Mouse (Mus musculus) stomach, embryonic 14.5 days (tissue): ENCODE results near the gene Pycr2. TPM values are rescaled to one million over a fixed set of nuclear protein-coding genes. Genes with fewer than 3 reads are reported as not detected.
"Not testable (repeated sequence)": the region's sequence is repeated elsewhere in the genome, so short reads cannot be mapped to it uniquely, and the experiment has no call there.

ENCODE experiments used
- ATAC-seq: fragments of 200-750 bp; cut with Nextera tagmentation; 2 replicates; pipeline ENCODE4 v1.8.0; 2017; ENCODE audit warnings: low read depth, moderate TSS enrichment; ENCODE audit not compliant: insufficient number of reproducible peaks, insufficient read depth, low FRiP score
- H3K27ac ChIP-seq: fragments of 300-500 bp; sonication (generic); 2 replicates; pipeline ENCODE4 v1.5.1; 2014; ENCODE audit warnings: mild to moderate bottlenecking, low read length, moderate library complexity, mixed read lengths
- H3K27me3 ChIP-seq: fragments of 300-500 bp; sonication (generic); 2 replicates; pipeline ENCODE4 v1.6.1; 2014; ENCODE audit warnings: low read length, control low read depth, mixed read lengths; ENCODE audit not compliant: control insufficient read depth, insufficient read depth
- H3K36me3 ChIP-seq: fragments of 300-500 bp; sonication (generic); 2 replicates; pipeline ENCODE4 v1.6.1; 2014; ENCODE audit warnings: mild to moderate bottlenecking, control low read depth, low read length, moderate library complexity, mixed read lengths; ENCODE audit not compliant: control insufficient read depth, insufficient read depth
- H3K4me1 ChIP-seq: fragments of 300-500 bp; sonication (generic); 2 replicates; pipeline ENCODE4 v1.6.1; 2014; ENCODE audit warnings: low read length, control low read depth, mixed read lengths; ENCODE audit not compliant: control insufficient read depth, insufficient read depth
- H3K4me2 ChIP-seq: fragments of 300-500 bp; sonication (generic); replicated peaks from 2 replicates; pipeline ENCODE4 v1.6.1; 2014; ENCODE audit warnings: low read depth, low read length, control low read depth
- H3K4me3 ChIP-seq: fragments of 300-500 bp; sonication (generic); 2 replicates; pipeline ENCODE4 v1.5.1; 2014; ENCODE audit warnings: low read depth, low read length, control low read depth
- H3K9ac ChIP-seq: fragments of 300-500 bp; sonication (generic); replicated peaks from 2 replicates; pipeline ENCODE4 v1.6.1; 2014; ENCODE audit warnings: low read depth, mild to moderate bottlenecking, control low read depth, low read length, moderate library complexity, mixed read lengths
- H3K9me3 ChIP-seq: fragments of 300-500 bp; sonication (generic); 2 replicates; pipeline ENCODE4 v1.6.1; 2016; ENCODE audit warnings: low read depth, low read length, control low read depth; ENCODE audit not compliant: control insufficient read depth
- WGBS: fragments of 180-500 bp; shearing (Covaris S2); extraction: QIAGEN DNeasy Blood & Tissue Kit; methylation state at CpG from one replicate; pipeline ENCODE4 v1.1.7; 2014; 5-methylcytosine and 5-hydroxymethylcytosine counted together
- polyA plus RNA-seq: library from polyadenylated mRNA; unstranded; fragments of >200 nt; fragmentation: Nextera tagmentation; extraction: Ambion mirVana; gene quantifications from 2 replicates; pipeline ENCODE4 v1.2.1, GENCODE M21; 2014

Gene Pycr2
- polyA plus RNA-seq, 1 experiment from 2014 or later: 86.0 TPM

DNA sequence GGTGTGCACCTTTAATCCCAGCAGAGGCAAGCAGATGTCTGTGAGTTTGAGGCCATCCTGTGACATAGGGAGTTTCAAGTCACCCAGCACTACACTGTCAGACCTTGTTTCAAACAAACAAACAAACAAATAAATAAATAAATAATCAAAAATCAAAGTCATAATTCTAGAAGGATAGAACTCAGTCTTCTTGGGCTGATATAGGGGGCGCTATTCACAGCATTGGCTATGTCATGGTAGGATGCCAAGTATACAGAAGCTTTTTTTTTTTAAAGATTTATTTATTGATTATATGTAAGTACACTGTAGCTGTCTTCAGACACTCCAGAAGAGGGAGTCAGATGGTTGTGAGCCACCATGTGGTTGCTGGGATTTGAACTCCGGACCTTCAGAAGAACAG, 34.7 kb downstream of the Pycr2 start:
- ATAC-seq, H3K27ac ChIP-seq, H3K4me2 ChIP-seq, H3K4me3 ChIP-seq, H3K36me3 ChIP-seq, H3K9ac ChIP-seq, H3K9me3 ChIP-seq: not testable (repeated sequence)
- H3K27me3 ChIP-seq: peaks cover 11% of the 10 kb centered on the region
- peaks cover 13% of the 10 kb centered on the region for H3K4me1 ChIP-seq
- 77% methylated on average over 2 of the region's 2 CpGs for WGBS

DNA sequence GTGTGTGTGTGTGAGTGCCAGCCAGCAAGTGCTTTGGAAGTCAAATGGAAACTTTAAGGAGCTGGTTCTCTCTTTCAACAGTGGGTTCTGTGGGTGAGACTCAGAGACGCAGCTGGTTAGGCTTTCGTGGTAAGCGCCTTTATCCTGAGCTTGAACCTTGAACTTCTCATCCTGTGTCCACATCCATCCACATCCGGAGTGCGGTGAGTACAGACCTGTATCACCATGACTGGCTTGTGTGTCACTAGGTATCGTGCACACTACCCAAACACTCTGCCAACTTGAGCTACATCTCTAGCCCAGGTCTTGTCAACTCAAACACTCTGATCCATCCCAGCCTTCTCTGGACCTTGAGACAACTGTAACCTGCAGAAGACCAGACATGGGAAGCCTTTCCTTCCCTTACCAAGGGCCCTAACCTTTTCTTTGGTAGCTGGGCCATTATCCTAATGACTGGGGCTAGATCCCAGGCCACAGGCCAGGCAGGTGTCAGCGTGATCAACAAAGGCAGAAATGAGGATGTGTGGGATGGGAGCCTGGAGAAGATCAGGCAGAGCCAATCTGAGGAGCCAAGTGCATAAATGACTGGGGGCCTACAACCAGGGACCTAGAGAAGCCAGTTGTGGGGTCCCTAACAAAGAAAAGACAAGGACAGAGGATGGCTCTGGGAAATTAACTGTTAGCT, 36.8 kb downstream of the Pycr2 start:
- ATAC-seq: no peak
- Histone ChIP-seq H3K27ac (no peak overlapping the region), H3K9ac (no peak overlapping the region), H3K27me3 (no peaks in the 10 kb centered on the region; the same call in 1 of the 2 replicates), H3K9me3 (no peaks in the 10 kb centered on the region), H3K4me1 (peaks cover 23% of the 10 kb centered on the region), H3K4me2 (peak overlapping the region; percentile 93), H3K4me3 (peak overlapping the region; percentile 87; the same call in 1 of the 2 replicates), H3K36me3 (no peaks in the 10 kb centered on the region)
- 81% methylated on average over 7 of the region's 7 CpGs for WGBS

DNA sequence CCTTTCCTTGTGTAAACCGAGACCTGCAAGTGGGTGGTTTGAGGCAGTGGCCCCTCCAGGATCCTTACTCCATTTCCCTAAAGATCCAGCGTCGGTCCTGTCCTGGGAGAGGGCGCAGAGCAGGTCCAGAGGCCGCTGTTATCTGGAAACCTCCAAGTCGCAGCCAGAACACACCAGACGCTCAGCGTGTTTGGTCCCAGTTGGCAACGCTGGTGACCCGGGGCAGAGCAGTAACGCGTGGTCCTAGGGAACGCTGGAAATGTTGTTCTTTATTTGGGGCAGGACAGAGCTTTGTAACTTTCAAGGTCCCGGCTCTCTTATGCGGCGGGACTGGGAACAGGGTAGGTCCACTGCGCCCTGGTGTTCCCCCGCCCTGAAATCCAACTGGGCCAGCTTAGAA, 37.6 kb downstream of the Pycr2 start:
- H3K27ac ChIP-seq: peak overlapping the region; percentile 86
- H3K4me2 ChIP-seq: peak overlapping the region; percentile 93
- 4% methylated on average over 18 of the region's 18 CpGs for WGBS
- H3K9ac ChIP-seq: peak overlapping the region; percentile 69
- ATAC-seq: peak; percentile 0; the same call in 1 of the 2 replicates
- H3K36me3 ChIP-seq: no peaks in the 10 kb centered on the region
- peak overlapping the region; percentile 87 for H3K4me3 ChIP-seq
- H3K4me1 ChIP-seq: peaks cover 27% of the 10 kb centered on the region
- H3K9me3 ChIP-seq: no peaks in the 10 kb centered on the region
- H3K27me3 ChIP-seq: no peaks in the 10 kb centered on the region; the same call in 1 of the 2 replicates

DNA sequence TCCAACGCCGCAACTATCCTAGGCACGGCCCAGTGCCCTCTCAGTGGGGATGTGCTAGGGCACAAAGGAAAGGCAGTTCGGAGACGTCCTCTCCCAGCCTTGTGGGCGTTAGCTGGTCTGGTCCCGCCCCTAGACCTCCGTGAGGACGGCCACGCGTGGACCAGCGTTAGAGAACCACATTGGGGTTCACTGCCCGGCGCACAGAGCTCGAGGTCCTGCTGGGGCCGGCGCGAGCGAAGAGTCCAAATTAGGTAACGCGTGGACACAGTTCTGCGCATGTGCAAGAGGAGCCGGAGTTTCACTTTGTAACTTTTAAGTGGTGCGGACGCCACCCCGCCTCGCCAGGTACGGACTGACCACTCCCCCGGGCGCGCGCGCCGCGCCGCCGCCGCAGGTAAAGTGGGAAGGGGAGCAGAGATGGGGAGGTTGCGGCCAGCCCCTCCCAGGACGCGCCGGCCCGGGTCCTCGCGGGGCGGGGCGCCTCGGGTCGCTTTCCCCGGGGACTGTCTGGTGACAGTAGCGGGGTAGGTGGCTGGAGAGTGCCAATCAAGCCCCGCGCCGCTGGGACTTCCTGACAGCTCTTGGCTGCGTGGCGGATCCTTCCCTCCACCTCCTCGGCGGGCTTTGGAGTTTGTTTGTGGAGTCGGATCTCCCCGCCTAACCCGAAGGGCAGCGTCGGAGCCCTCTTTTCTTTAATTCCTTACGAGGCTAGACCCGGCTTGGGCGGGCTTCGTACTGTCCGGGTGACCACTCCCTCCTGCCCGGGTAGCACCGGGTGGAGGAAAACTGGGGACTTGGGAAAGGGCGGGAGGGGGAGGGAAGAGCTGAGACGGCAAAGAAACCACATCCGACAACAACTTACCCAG, 38.3 kb downstream of the Pycr2 start, which contains the start of gene Tmem63a:
TSS of gene Tmem63a (plus strand) at position 179 of the 866 bp plus-strand sequence.
- ATAC-seq: peak; percentile 51
- H3K27ac ChIP-seq: peak within 1 kb of the TSS; percentile 86
- peaks cover 4% of the 10 kb centered on the region; the same call in 1 of the 2 replicates for H3K36me3 ChIP-seq
- H3K4me1 ChIP-seq: peaks cover 27% of the 10 kb centered on the region
- WGBS: under 1% methylated on average over 73 of the region's 73 CpGs
- peak within 1 kb of the TSS; percentile 93 for H3K4me2 ChIP-seq
- no peaks in the 10 kb centered on the region for H3K9me3 ChIP-seq
- H3K4me3 ChIP-seq: peak within 1 kb of the TSS; percentile 87
- peak within 1 kb of the TSS; percentile 69 for H3K9ac ChIP-seq
- no peaks in the 10 kb centered on the region; the same call in 1 of the 2 replicates for H3K27me3 ChIP-seq

DNA sequence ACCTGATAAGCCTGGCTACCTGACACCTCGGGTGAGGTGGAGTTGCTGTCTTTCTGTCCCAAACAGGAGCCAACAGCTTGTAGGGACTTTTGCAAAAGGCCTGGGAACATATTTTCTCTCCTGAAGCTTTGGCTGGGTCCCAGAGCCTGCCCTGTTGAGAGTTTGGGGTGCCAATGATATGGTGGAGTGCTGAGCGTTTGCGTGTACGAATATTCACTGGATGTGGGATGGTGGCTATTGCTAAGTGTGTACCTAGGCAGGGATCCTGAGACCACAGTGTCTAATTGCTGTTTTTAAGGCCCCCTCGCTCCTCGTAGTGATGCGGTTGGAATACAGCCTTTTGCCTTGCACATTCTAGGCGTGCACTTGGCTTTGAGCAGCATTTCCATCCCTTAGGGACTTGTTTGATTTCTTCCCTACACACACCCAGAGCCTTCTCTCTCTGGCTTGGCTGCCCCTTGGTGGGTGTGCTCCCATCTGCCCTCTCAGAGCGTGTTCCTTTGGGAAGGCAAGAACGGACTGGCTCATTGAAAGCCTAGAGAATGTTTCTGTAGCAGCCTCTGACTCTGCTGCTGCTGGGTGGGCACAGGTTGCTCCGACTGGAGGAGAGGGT, 39.0 kb downstream of the Pycr2 start:
- Histone ChIP-seq H3K9me3 (no peaks in the 10 kb centered on the region), H3K9ac (peak overlapping the region; percentile 69; the same call in 1 of the 2 replicates), H3K36me3 (peaks cover 7% of the 10 kb centered on the region; the same call in 1 of the 2 replicates), H3K4me1 (peaks cover 27% of the 10 kb centered on the region), H3K4me2 (peak overlapping the region; percentile 93), H3K27me3 (no peaks in the 10 kb centered on the region; the same call in 1 of the 2 replicates), H3K27ac (peak overlapping the region; percentile 86), H3K4me3 (peak overlapping the region; percentile 87)
- ATAC-seq: no peak
- 52% methylated on average over 11 of the region's 11 CpGs for WGBS

DNA sequence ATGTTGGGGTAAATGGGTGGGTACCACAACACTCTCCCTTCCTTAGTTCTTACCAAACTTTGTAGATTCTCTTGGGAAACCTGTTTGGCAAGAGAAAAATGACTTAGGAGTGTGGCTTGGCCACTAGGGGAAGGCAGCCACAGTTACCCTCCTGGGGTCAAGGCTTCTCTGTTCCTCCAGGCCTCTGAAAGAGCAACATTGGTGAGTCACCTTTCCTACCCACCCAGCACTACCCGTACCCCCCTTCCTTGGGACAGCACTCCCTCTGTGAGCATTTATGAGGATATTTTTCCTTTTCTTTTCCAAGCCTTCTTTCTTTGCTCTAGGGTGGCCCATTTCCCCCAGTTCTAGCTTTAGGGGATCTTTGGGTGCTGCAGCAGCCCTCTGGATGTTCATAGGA, 39.8 kb downstream of the Pycr2 start:
- Histone ChIP-seq H3K27ac (no peak overlapping the region), H3K36me3 (peaks cover 7% of the 10 kb centered on the region; the same call in 1 of the 2 replicates), H3K4me3 (no peak overlapping the region), H3K9me3 (no peaks in the 10 kb centered on the region), H3K4me2 (no peak overlapping the region), H3K27me3 (no peaks in the 10 kb centered on the region), H3K9ac (no peak overlapping the region), H3K4me1 (peaks cover 27% of the 10 kb centered on the region)
- 50% methylated on average over 1 of the region's 1 CpGs for WGBS
- no peak for ATAC-seq

DNA sequence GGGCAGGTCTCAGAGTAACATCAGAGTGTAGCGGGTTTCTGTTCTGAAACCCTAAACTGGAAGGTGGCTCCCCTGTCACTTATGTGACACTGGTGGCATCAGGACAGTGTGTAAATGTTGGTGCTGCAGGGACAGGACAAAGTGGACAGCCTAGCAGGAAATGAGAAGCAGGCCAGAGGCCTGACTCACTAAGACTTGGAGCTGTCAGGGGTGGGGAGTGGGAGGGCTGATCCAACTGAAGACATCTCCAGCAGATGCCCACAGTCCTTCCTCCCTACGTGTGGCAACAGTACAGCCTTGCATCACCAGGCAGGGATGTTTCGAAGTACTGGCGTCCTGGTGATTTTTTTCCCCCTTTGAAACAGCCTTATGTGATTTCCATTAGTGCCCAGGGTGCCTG, 40.5 kb downstream of the Pycr2 start:
- no peak for ATAC-seq
- Histone ChIP-seq H3K9ac (no peak overlapping the region), H3K27me3 (no peaks in the 10 kb centered on the region), H3K4me1 (peaks cover 27% of the 10 kb centered on the region), H3K4me3 (no peak overlapping the region), H3K9me3 (no peaks in the 10 kb centered on the region), H3K36me3 (peaks cover 7% of the 10 kb centered on the region; the same call in 1 of the 2 replicates), H3K4me2 (peak overlapping the region; percentile 34; the same call in 1 of the 2 replicates), H3K27ac (peak overlapping the region; percentile 70; the same call in 1 of the 2 replicates)
- WGBS: 80% methylated on average over 4 of the region's 4 CpGs
